Mouse (Mus musculus) neural tube, embryonic 11.5 days (tissue): Measurements from ENCODE around the gene Frrs1. TPM values are rescaled to one million over a fixed set of nuclear protein-coding genes. Genes with fewer than 3 reads are reported as not detected.

Experiments
- ATAC-seq: fragments of 200-750 bp; cut with Nextera tagmentation; 2 replicates; pipeline ENCODE4 v1.8.0; 2017; ENCODE audit warnings: moderate number of reproducible peaks, mild to moderate bottlenecking, moderate TSS enrichment, moderate library complexity; ENCODE audit not compliant: insufficient read depth, low FRiP score, low TSS enrichment
- DNase-seq: peaks from one replicate; pipeline ENCODE4 v3.0.0-alpha.2; 2015; ENCODE audit warnings: low spot score
- H3K27ac ChIP-seq: fragments of 300-500 bp; sonication (generic); 2 replicates; pipeline ENCODE4 v1.5.1; 2014; ENCODE audit warnings: low read depth, mild to moderate bottlenecking, low read length
- H3K27me3 ChIP-seq: fragments of 300-500 bp; sonication (generic); 2 replicates; pipeline ENCODE4 v1.6.1; 2014; ENCODE audit warnings: mild to moderate bottlenecking, low read length, mixed read lengths; ENCODE audit not compliant: control insufficient read depth, insufficient read depth
- H3K36me3 ChIP-seq: fragments of 300-500 bp; sonication (generic); 2 replicates; pipeline ENCODE4 v1.6.1; 2014; ENCODE audit warnings: mild to moderate bottlenecking, low read length, moderate library complexity, mixed read lengths; ENCODE audit not compliant: control insufficient read depth, insufficient read depth
- H3K4me1 ChIP-seq: fragments of 300-500 bp; sonication (generic); 2 replicates; pipeline ENCODE4 v1.6.1; 2014; ENCODE audit warnings: low read length, mixed read lengths; ENCODE audit not compliant: control insufficient read depth, insufficient read depth
- H3K4me2 ChIP-seq: fragments of 300-500 bp; sonication (generic); 2 replicates; pipeline ENCODE4 v1.6.1; 2014; ENCODE audit warnings: low read depth, mild to moderate bottlenecking, moderate library complexity
- H3K4me3 ChIP-seq: fragments of 300-500 bp; sonication (generic); 2 replicates; pipeline ENCODE4 v1.5.1; 2014; ENCODE audit warnings: low read depth, low read length
- H3K9ac ChIP-seq: fragments of 300-500 bp; sonication (generic); 2 replicates; pipeline ENCODE4 v1.6.1; 2014; ENCODE audit warnings: mild to moderate bottlenecking, low read length
- H3K9me3 ChIP-seq: fragments of 300-500 bp; sonication (generic); 2 replicates; pipeline ENCODE4 v1.6.1; 2016; ENCODE audit warnings: low read length; ENCODE audit not compliant: control insufficient read depth
- WGBS: fragments of 180-500 bp; shearing (Covaris S2); extraction: QIAGEN DNeasy Blood & Tissue Kit; methylation state at CpG from one replicate; pipeline ENCODE4 v1.1.7; 2014; 5-methylcytosine and 5-hydroxymethylcytosine counted together
- polyA plus RNA-seq: library from polyadenylated mRNA; unstranded; fragments of >200 nt; fragmentation: Nextera tagmentation; extraction: Ambion mirVana; gene quantifications from 2 replicates; pipeline ENCODE4 v1.2.1, GENCODE M21; 2014

Frrs1 gene
- polyA plus RNA-seq, 1 experiment from 2014 or later, result 6.6 TPM

- H3K36me3 ChIP-seq, result no peaks in the 10 kb centered on the region
- no peaks in the 10 kb centered on the region for H3K27me3 ChIP-seq
- H3K4me2 ChIP-seq, result no peak overlapping the region
- H3K27ac ChIP-seq, result no peak overlapping the region
- 88% methylated on average over 10 of the region's 10 CpGs for WGBS
- no peak overlapping the region for H3K9ac ChIP-seq
- no peaks in the 10 kb centered on the region for H3K9me3 ChIP-seq
- H3K4me1 ChIP-seq, result no peaks in the 10 kb centered on the region
- no peak overlapping the region for H3K4me3 ChIP-seq
- no peak for ATAC-seq
- DNase-seq, result no peak
These were observed 29.9 kb upstream of the Frrs1 start for GRCm38 (mm10) chr3:116829274-116829920.

GRCm38 (mm10) chr3:116831324-116831723, 27.9 kb upstream of the Frrs1 start:
- WGBS, result 82% methylated on average over 5 of the region's 5 CpGs

GRCm38 (mm10) chr3:116832526-116833310, 26.5 kb upstream of the Frrs1 start:
- Histone ChIP-seq H3K9me3 (no peaks in the 10 kb centered on the region), H3K27me3 (no peaks in the 10 kb centered on the region), H3K9ac (no peak overlapping the region), H3K4me2 (no peak overlapping the region), H3K27ac (no peak overlapping the region), H3K4me3 (no peak overlapping the region), H3K36me3 (no peaks in the 10 kb centered on the region), H3K4me1 (no peaks in the 10 kb centered on the region)
- DNase-seq (no peak), ATAC-seq (no peak)
- 90% methylated on average over 7 of the region's 7 CpGs for WGBS

More at GRCm38 (mm10) chr3:116831324-116831723, 27.9 kb upstream of the Frrs1 start:
- Histone ChIP-seq H3K9ac (no peak overlapping the region), H3K27ac (no peak overlapping the region), H3K36me3 (no peaks in the 10 kb centered on the region), H3K4me3 (no peak overlapping the region), H3K27me3 (no peaks in the 10 kb centered on the region), H3K4me1 (no peaks in the 10 kb centered on the region), H3K4me2 (no peak overlapping the region), H3K9me3 (no peaks in the 10 kb centered on the region)
- ATAC-seq (no peak), DNase-seq (no peak)

- no peaks in the 10 kb centered on the region for H3K27me3 ChIP-seq
- H3K4me1 ChIP-seq, result no peaks in the 10 kb centered on the region
- DNase-seq (no peak), ATAC-seq (no peak)
- no peaks in the 10 kb centered on the region for H3K36me3 ChIP-seq
- H3K27ac ChIP-seq, result no peak overlapping the region
- WGBS, result 83% methylated on average over 4 of the region's 4 CpGs
- H3K4me2 ChIP-seq, result no peak overlapping the region
- H3K9ac ChIP-seq, result no peak overlapping the region
- H3K4me3 ChIP-seq, result no peak overlapping the region
- no peaks in the 10 kb centered on the region for H3K9me3 ChIP-seq
These were observed 25.8 kb upstream of the Frrs1 start for GRCm38 (mm10) chr3:116833491-116833890.

- Histone ChIP-seq H3K27ac (no peak overlapping the region), H3K9ac (no peak overlapping the region), H3K36me3 (no peaks in the 10 kb centered on the region), H3K4me1 (no peaks in the 10 kb centered on the region), H3K27me3 (no peaks in the 10 kb centered on the region), H3K4me3 (no peak overlapping the region), H3K4me2 (no peak overlapping the region), H3K9me3 (no peaks in the 10 kb centered on the region)
- WGBS, result 92% methylated on average over 6 of the region's 6 CpGs
- ATAC-seq, result no peak
- no peak for DNase-seq
These were observed 25.0 kb upstream of the Frrs1 start for GRCm38 (mm10) chr3:116834241-116834640.

- no peaks in the 10 kb centered on the region for H3K36me3 ChIP-seq
- no peak for DNase-seq
- no peak overlapping the region for H3K27ac ChIP-seq
- peak overlapping the region; percentile 61; the same call in 1 of the 2 replicates for H3K4me2 ChIP-seq
- WGBS, result 80% methylated on average over 4 of the region's 4 CpGs
- no peaks in the 10 kb centered on the region for H3K9me3 ChIP-seq
- peak; percentile 48; the same call in 1 of the 2 replicates for ATAC-seq
- no peaks in the 10 kb centered on the region for H3K27me3 ChIP-seq
- H3K4me3 ChIP-seq, result no peak overlapping the region
- H3K4me1 ChIP-seq, result no peaks in the 10 kb centered on the region
- H3K9ac ChIP-seq, result peak overlapping the region; percentile 58; the same call in 1 of the 2 replicates
These were observed 23.9 kb upstream of the Frrs1 start for GRCm38 (mm10) chr3:116835350-116835749.

- WGBS, result 28% methylated on average over 21 of the region's 21 CpGs
These were observed 23.2 kb upstream of the Frrs1 start for GRCm38 (mm10) chr3:116835770-116836680.

GRCm38 (mm10) chr3:116836681-116837475, 22.4 kb upstream of the Frrs1 start:
- Histone ChIP-seq H3K27ac (no peak overlapping the region), H3K4me2 (no peak overlapping the region), H3K27me3 (no peaks in the 10 kb centered on the region), H3K9me3 (no peaks in the 10 kb centered on the region), H3K9ac (no peak overlapping the region), H3K36me3 (no peaks in the 10 kb centered on the region), H3K4me3 (no peak overlapping the region), H3K4me1 (no peaks in the 10 kb centered on the region)
- DNase-seq, result no peak
- no peak for ATAC-seq
- 84% methylated on average over 23 of the region's 23 CpGs for WGBS

More at GRCm38 (mm10) chr3:116835770-116836680, 23.2 kb upstream of the Frrs1 start:
- Histone ChIP-seq H3K9me3 (no peaks in the 10 kb centered on the region), H3K4me2 (peak overlapping the region; percentile 61), H3K36me3 (no peaks in the 10 kb centered on the region), H3K27ac (no peak overlapping the region), H3K27me3 (no peaks in the 10 kb centered on the region), H3K4me1 (no peaks in the 10 kb centered on the region), H3K9ac (peak overlapping the region; percentile 58), H3K4me3 (peak overlapping the region; percentile 25; the same call in 1 of the 2 replicates)
- peak; percentile 90 for DNase-seq
- peak; percentile 73 for ATAC-seq
